Mouse (Mus musculus) heart, embryonic 14.5 days (tissue): ENCODE measurements around the gene Msh3. TPM values are rescaled to one million over a fixed set of nuclear protein-coding genes. Genes with fewer than 3 reads are reported as not detected.

Source experiments
- ATAC-seq: fragments of 200-750 bp; cut with Nextera tagmentation; 2 replicates; pipeline ENCODE4 v1.8.0; 2017; ENCODE audit warnings: low read depth, moderate TSS enrichment; ENCODE audit not compliant: insufficient number of reproducible peaks, insufficient read depth, low FRiP score
- H3K27ac ChIP-seq, 2 experiments: fragments of 200-500 bp in 1 of 2; fragments of 300-500 bp in 1 of 2; sonication (generic) in 1 of 2; replicated peaks in 1 of 2; 2 replicates each; pipeline ENCODE4 v1.5.1; 2012 to 2014; ENCODE audit warnings: low read depth in 2 of 2, low read length in 2 of 2, control low read depth in 1 of 2, mild to moderate bottlenecking in 1 of 2, mixed read lengths in 1 of 2; ENCODE audit not compliant: control insufficient read depth in 1 of 2, insufficient read depth in 1 of 2
- H3K27me3 ChIP-seq: fragments of 300-500 bp; sonication (generic); 2 replicates; pipeline ENCODE4 v1.6.1; 2014; ENCODE audit warnings: mild to moderate bottlenecking, low read length, control low read depth; ENCODE audit not compliant: control insufficient read depth, insufficient read depth
- H3K36me3 ChIP-seq: fragments of 300-500 bp; sonication (generic); 2 replicates; pipeline ENCODE4 v1.6.1; 2014; ENCODE audit warnings: mild to moderate bottlenecking, control low read depth, low read length, mixed read lengths; ENCODE audit not compliant: control insufficient read depth, insufficient read depth
- H3K4me1 ChIP-seq, 2 experiments: fragments of 200-500 bp in 1 of 2; fragments of 300-500 bp in 1 of 2; sonication (generic) in 1 of 2; 2 replicates each; pipeline ENCODE4 v1.6.1; 2012 to 2014; ENCODE audit warnings: low read length in 2 of 2, control low read depth in 1 of 2, mixed read lengths in 1 of 2; ENCODE audit not compliant: control insufficient read depth in 2 of 2, insufficient read depth in 2 of 2
- H3K4me2 ChIP-seq: fragments of 300-500 bp; sonication (generic); 2 replicates; pipeline ENCODE4 v1.6.1; 2014; ENCODE audit warnings: mild to moderate bottlenecking, low read length
- H3K4me3 ChIP-seq, 2 experiments: fragments of 200-500 bp in 1 of 2; fragments of 300-500 bp in 1 of 2; sonication (generic) in 1 of 2; 2 replicates each; pipeline ENCODE4 v1.5.1; 2012 to 2014; ENCODE audit warnings: low read length in 2 of 2, mild to moderate bottlenecking in 2 of 2, control low read depth in 1 of 2, low read depth in 1 of 2, moderate library complexity in 1 of 2; ENCODE audit not compliant: control insufficient read depth in 1 of 2, insufficient read depth in 1 of 2
- H3K9ac ChIP-seq: fragments of 300-500 bp; sonication (generic); 2 replicates; pipeline ENCODE4 v1.6.1; 2014; ENCODE audit warnings: mild to moderate bottlenecking, low read length
- H3K9me3 ChIP-seq: fragments of 300-500 bp; sonication (generic); 2 replicates; pipeline ENCODE4 v1.6.1; 2016; ENCODE audit warnings: low read length, control low read depth; ENCODE audit not compliant: control insufficient read depth
- WGBS: fragments of 180-500 bp; shearing (Covaris S2); extraction: QIAGEN DNeasy Blood & Tissue Kit; methylation state at CpG from one replicate; pipeline ENCODE4 v1.1.7; 2014; 5-methylcytosine and 5-hydroxymethylcytosine counted together
- polyA plus RNA-seq: library from polyadenylated mRNA; unstranded; fragments of >200 nt; fragmentation: Nextera tagmentation; extraction: Ambion mirVana; gene quantifications from 2 replicates; pipeline ENCODE4 v1.2.1, GENCODE M21; 2014

Msh3 gene
- polyA plus RNA-seq, 1 experiment from 2014 or later = 17.1 TPM

GRCm38 (mm10) chr13:92232076-92232938 is 122.5 kb downstream of the Msh3 start:
- 87% methylated on average over 9 of the region's 9 CpGs for WGBS
- Histone ChIP-seq H3K4me1 (no peaks in the 10 kb centered on the region), H3K27ac (no peak overlapping the region), H3K27me3 (no peaks in the 10 kb centered on the region), H3K4me2 (no peak overlapping the region), H3K9ac (no peak overlapping the region), H3K9me3 (no peaks in the 10 kb centered on the region), H3K4me3 (no peak overlapping the region), H3K36me3 (0 out of 2 replicates have a peak, but pooled peaks cover 2% of the 10 kb centered on the region)
- ATAC-seq = no peak

- Histone ChIP-seq H3K4me1 (no peaks in the 10 kb centered on the region), H3K4me2 (no peak overlapping the region), H3K27me3 (no peaks in the 10 kb centered on the region), H3K4me3 (no peak overlapping the region), H3K9ac (no peak overlapping the region), H3K9me3 (no peaks in the 10 kb centered on the region), H3K36me3 (0 out of 2 replicates have a peak, but pooled peaks cover under 1% of the 10 kb centered on the region), H3K27ac (no peak overlapping the region)
- ATAC-seq = no peak
- 69% methylated on average over 1 of the region's 1 CpGs for WGBS
Measured at GRCm38 (mm10) chr13:92228037-92228436, 126.8 kb downstream of the Msh3 start.

GRCm38 (mm10) chr13:92223567-92223966 is 131.2 kb downstream of the Msh3 start:
- Histone ChIP-seq H3K9ac (no peak overlapping the region), H3K4me2 (no peak overlapping the region), H3K4me1 (peaks cover 8 to 10% of the 10 kb centered on the region in 2 experiments; a peak in 3 of 4 replicates), H3K27me3 (no peaks in the 10 kb centered on the region), H3K4me3 (no peak overlapping the region), H3K36me3 (0 out of 2 replicates have a peak, but pooled peaks cover 5% of the 10 kb centered on the region), H3K27ac (no peak overlapping the region), H3K9me3 (no peaks in the 10 kb centered on the region)
- ATAC-seq = no peak
- 96% methylated on average over 3 of the region's 3 CpGs for WGBS

- Histone ChIP-seq H3K27me3 (no peaks in the 10 kb centered on the region), H3K9ac (no peak overlapping the region), H3K4me2 (no peak overlapping the region), H3K27ac (no peak overlapping the region), H3K9me3 (no peaks in the 10 kb centered on the region), H3K36me3 (0 out of 2 replicates have a peak, but pooled peaks cover 5% of the 10 kb centered on the region), H3K4me1 (peaks cover 8 to 10% of the 10 kb centered on the region in 2 experiments), H3K4me3 (no peak overlapping the region)
- no peak for ATAC-seq
- 96% methylated on average over 5 of the region's 5 CpGs for WGBS
Measured at GRCm38 (mm10) chr13:92222763-92223162, 132.0 kb downstream of the Msh3 start.

GRCm38 (mm10) chr13:92219774-92220173 is 135.0 kb downstream of the Msh3 start:
- Histone ChIP-seq H3K36me3 (peaks cover 8% of the 10 kb centered on the region; the same call in 1 of the 2 replicates), H3K4me3 (no peak overlapping the region), H3K9me3 (no peaks in the 10 kb centered on the region), H3K4me1 (peaks cover 10 to 26% of the 10 kb centered on the region in 2 experiments), H3K4me2 (no peak overlapping the region), H3K9ac (no peak overlapping the region), H3K27me3 (no peaks in the 10 kb centered on the region), H3K27ac (no peak overlapping the region)
- no peak for ATAC-seq
- 76% methylated on average over 3 of the region's 3 CpGs for WGBS

GRCm38 (mm10) chr13:92217216-92217615 is 137.6 kb downstream of the Msh3 start:
- Histone ChIP-seq H3K4me1 (peaks cover 10 to 26% of the 10 kb centered on the region in 2 experiments), H3K36me3 (peaks cover 18% of the 10 kb centered on the region), H3K9me3 (no peaks in the 10 kb centered on the region), H3K4me3 (no peak overlapping the region), H3K9ac (no peak overlapping the region), H3K27ac (no peak overlapping the region), H3K27me3 (no peaks in the 10 kb centered on the region), H3K4me2 (no peak overlapping the region)
- ATAC-seq = no peak
- WGBS = 50% methylated on average over 9 of the region's 9 CpGs

- Histone ChIP-seq H3K9ac (no peak overlapping the region), H3K4me1 (no peaks in the 10 kb centered on the region), H3K4me2 (no peak overlapping the region), H3K27ac (no peak overlapping the region), H3K4me3 (no peak overlapping the region), H3K9me3 (no peaks in the 10 kb centered on the region), H3K36me3 (no peaks in the 10 kb centered on the region), H3K27me3 (no peaks in the 10 kb centered on the region)
- 86% methylated on average over 2 of the region's 2 CpGs for WGBS
- ATAC-seq = no peak
Measured at GRCm38 (mm10) chr13:92196860-92197259, 157.9 kb downstream of the Msh3 start.
